Comparison of ENCODE assay signal across 28 mouse cellular contexts in genomic region chr17:79095624-79096023, GRCm38 (mm10). TPM values are rescaled to one million over a fixed set of nuclear protein-coding genes. Genes with fewer than 3 reads are reported as not detected.
A peak's percentile ranks its signal among the peaks of the same experiment; 100 is the strongest.
DNase-seq lines count a peak whose midpoint lies in the region; ATAC-seq and TF ChIP-seq lines count a peak whose summit lies in the region.
"Had no signal": no experiment of that assay in that cellular context is flagged by ENCODE, and none has a peak within 500 bp of the region (broad histone marks: within the 10 kb centered on the region; RNA-seq: fewer than 3 reads in every experiment).

No protein-coding gene starts in this region.

- no peaks in the 10 kb centered on the region; the same call in 1 of the 2 replicates for H3K4me1 ChIP-seq in liver, postnatal 0 days (ENCODE audit: insufficient read depth)
- peaks cover 39% of the 10 kb centered on the region for H3K4me1 ChIP-seq in bone marrow macrophage, adult 2 months (ENCODE audit: control insufficient read depth, insufficient read depth, low read length)
- H3K4me1 ChIP-seq in megakaryocyte, embryonic 14.5 days: no peaks in the 10 kb centered on the region; the same call in 1 of the 2 replicates
- no peaks in the 10 kb centered on the region for H3K4me1 ChIP-seq in forebrain, embryonic 15.5 days
- H3K4me1 ChIP-seq: hindbrain, embryonic 10.5 days; midbrain, embryonic 15.5 days had no signal

- no peak overlapping the region for H3K27ac ChIP-seq in liver, postnatal 0 days (ENCODE audit: low read depth)
- H3K27ac ChIP-seq in bone marrow macrophage, adult 2 months (ENCODE audit: insufficient read depth, low read depth, low read length): peak overlapping the region; percentile 2; the same call in 1 of the 2 replicates
- no peak overlapping the region for H3K27ac ChIP-seq in forebrain, embryonic 15.5 days (replicated peaks)
- H3K27ac ChIP-seq: embryonic facial prominence, embryonic 15.5 days; hindbrain, embryonic 10.5 days; liver, embryonic 14.5 days; lung, embryonic 15.5 days; midbrain, embryonic 15.5 days; stomach, postnatal 0 days had no signal

- TF ChIP-seq POLR2A in bone marrow macrophage, adult 2 months (IDR thresholded peaks at IDR 0.05; ENCODE audit: borderline replicate concordance, low read depth, low read length): no peak

- ATAC-seq in liver, postnatal 0 days: no peak
- ATAC-seq in forebrain, embryonic 15.5 days (replicated peaks): no peak
- ATAC-seq: activated CD4-positive, CD25-positive, alpha-beta regulatory T cell, adult 4 months; forebrain, embryonic 14.5 days; hindbrain, embryonic 16.5 days; intestine, postnatal 0 days; midbrain, embryonic 15.5 days had no signal

- no peaks in the 10 kb centered on the region for H3K27me3 ChIP-seq in liver, postnatal 0 days (ENCODE audit: insufficient read depth, low read length)
- no peaks in the 10 kb centered on the region for H3K27me3 ChIP-seq in megakaryocyte, embryonic 14.5 days (replicated peaks)
- H3K27me3 ChIP-seq in splenic B cell, adult 2 months (ENCODE audit: control insufficient read depth, insufficient read depth, low read length, poor library complexity, severe bottlenecking): no peaks in the 10 kb centered on the region
- no peaks in the 10 kb centered on the region for H3K27me3 ChIP-seq in forebrain, embryonic 15.5 days
- H3K27me3 ChIP-seq: embryonic facial prominence, embryonic 15.5 days; lung, embryonic 15.5 days; midbrain, embryonic 15.5 days had no signal

- no peaks in the 10 kb centered on the region; the same call in 1 of the 2 replicates for H3K36me3 ChIP-seq in liver, postnatal 0 days (replicated peaks; ENCODE audit: insufficient read depth, low read length)
- no peaks in the 10 kb centered on the region for H3K36me3 ChIP-seq in megakaryocyte, embryonic 14.5 days (replicated peaks; ENCODE audit: low read length)
- no peaks in the 10 kb centered on the region for H3K36me3 ChIP-seq in splenic B cell, adult 2 months (ENCODE audit: control insufficient read depth, insufficient read depth, low read length, poor library complexity, severe bottlenecking)
- H3K36me3 ChIP-seq in forebrain, embryonic 15.5 days: no peaks in the 10 kb centered on the region
- H3K36me3 ChIP-seq: embryonic facial prominence, embryonic 15.5 days; G1E; hindbrain, embryonic 10.5 days; lung, embryonic 15.5 days; midbrain, embryonic 15.5 days had no signal

- H3K4me3 ChIP-seq in liver, postnatal 0 days (ENCODE audit: low read depth, low read length): no peak overlapping the region
- H3K4me3 ChIP-seq in bone marrow macrophage, adult 2 months (ENCODE audit: insufficient read depth, low read length): peak overlapping the region; percentile 19
- H3K4me3 ChIP-seq in megakaryocyte, embryonic 14.5 days (replicated peaks): peak overlapping the region; percentile 43
- H3K4me3 ChIP-seq in forebrain, embryonic 15.5 days: no peak overlapping the region
- H3K4me3 ChIP-seq: embryonic facial prominence, embryonic 15.5 days; hindbrain, embryonic 10.5 days; lung, embryonic 15.5 days; midbrain, embryonic 15.5 days had no signal

- no peak overlapping the region for H3K9ac ChIP-seq in liver, postnatal 0 days (replicated peaks)
- H3K9ac ChIP-seq in forebrain, embryonic 15.5 days (replicated peaks): no peak overlapping the region
- H3K9ac ChIP-seq: embryonic facial prominence, embryonic 15.5 days; liver, embryonic 14.5 days; lung, embryonic 15.5 days; midbrain, embryonic 15.5 days had no signal

- DNase-seq in liver, postnatal 0 days: no peak
- no peak for DNase-seq in liver
- peak; percentile 43 for DNase-seq in splenic B cell, adult 2 months (ENCODE audit: low read depth, low spot score)
- no peak for DNase-seq in kidney, postnatal 14 days
- DNase-seq in spleen, adult 12 weeks (ENCODE audit: low spot score): no peak
- DNase-seq: adrenal gland, postnatal 10 days; cerebellum, adult 8-10 months; gastrocnemius, postnatal 10 days; heart, adult 11 months; kidney, postnatal 4 days; layer of hippocampus, adult 9-11 months; thymus, adult 2 months; thymus, postnatal 4 days had no signal

- WGBS in liver, postnatal 0 days (ENCODE audit: insufficient replicate concordance): 35% methylated on average over 2 of the region's 2 CpGs
- 89% methylated on average over 2 of the region's 2 CpGs for WGBS in forebrain, embryonic 15.5 days

- no peak for TF ChIP-seq EP300 in liver, postnatal 0 days (IDR thresholded peaks at IDR 0.05; ENCODE audit: low read depth)

- no peak for TF ChIP-seq CTCF in liver, postnatal 0 days (IDR thresholded peaks at IDR 0.05; ENCODE audit: low read depth)
- no peak for TF ChIP-seq CTCF in bone marrow macrophage, adult 2 months (IDR thresholded peaks at IDR 0.05; ENCODE audit: low read depth, low read length)

- H3K9me3 ChIP-seq in liver, postnatal 0 days (ENCODE audit: low read length): no peaks in the 10 kb centered on the region
- H3K9me3 ChIP-seq in megakaryocyte, embryonic 14.5 days: no peaks in the 10 kb centered on the region
- H3K9me3 ChIP-seq in forebrain, embryonic 15.5 days: no peaks in the 10 kb centered on the region
- H3K9me3 ChIP-seq: embryonic facial prominence, embryonic 15.5 days; G1E; hindbrain, embryonic 10.5 days; lung, embryonic 15.5 days; midbrain, embryonic 15.5 days had no signal

- peak overlapping the region; percentile 4; the same call in 1 of the 2 replicates for H3K4me2 ChIP-seq in liver, postnatal 0 days (ENCODE audit: low read depth, low read length)
- no peak overlapping the region for H3K4me2 ChIP-seq in forebrain, embryonic 15.5 days (replicated peaks)
- H3K4me2 ChIP-seq: embryonic facial prominence, embryonic 15.5 days; heart, embryonic 11.5 days; lung, embryonic 15.5 days; midbrain, embryonic 15.5 days had no signal

RNA-seq across cellular contexts. Expression of gene Qpct, which starts 43.9 kb away (rescaled TPM):
- 53.2 and 53.8 TPM in 2 replicates for polyA plus RNA-seq in liver, postnatal 0 days (2015; fragmentation: Nextera tagmentation; extraction: Ambion mirVana)
- 7.9 and 8.6 TPM in 2 replicates for polyA plus RNA-seq in bone marrow macrophage, adult 2 months (2012; ENCODE audit: insufficient read depth, insufficient read length, missing spikeins)
- polyA plus RNA-seq in megakaryocyte, embryonic 14.5 days (2012; ENCODE audit: insufficient read depth, low replicate concordance): not detected in 2 replicates
- polyA plus RNA-seq in forebrain, embryonic 15.5 days (2015; fragmentation: Nextera tagmentation; extraction: Ambion mirVana): 12.2 and 13.7 TPM in 2 replicates
- polyA plus RNA-seq: G1E had no signal

Comparison
In these comparisons a context has a peak if more than half of its experiments do, and no peak if none do; other contexts are left out.
1. H3K4me3 ChIP-seq: peak in bone marrow macrophage, adult 2 months (single experiment) and megakaryocyte, embryonic 14.5 days (single experiment); none in liver, postnatal 0 days (single experiment) and forebrain, embryonic 15.5 days (single experiment).